Mouse (Mus musculus) kidney, adult 2 months (tissue): ENCODE data around the gene Bcas2.

Source experiments
- CTCF ChIP-seq: fragments of 200-500 bp; conservative IDR thresholded peaks from 2 replicates; pipeline ENCODE4 v1.5.1; 2011; ENCODE audit warnings: low read depth, mild to moderate bottlenecking, control low read depth, low read length, moderate library complexity, mixed read lengths; ENCODE audit not compliant: insufficient read depth, insufficient read length
- POLR2A ChIP-seq: fragments of 200-500 bp; IDR thresholded peaks from one replicate; pipeline ENCODE4 v1.6.1; 2011; ENCODE audit warnings: low read depth, low read length, control low read depth

- no peak for TF ChIP-seq CTCF
- TF ChIP-seq POLR2A: no peak
These were observed 8.1 kb downstream of the Bcas2 start for GRCm38 (mm10) chr3:103179527-103179926.
